In the genomic region with DNA sequence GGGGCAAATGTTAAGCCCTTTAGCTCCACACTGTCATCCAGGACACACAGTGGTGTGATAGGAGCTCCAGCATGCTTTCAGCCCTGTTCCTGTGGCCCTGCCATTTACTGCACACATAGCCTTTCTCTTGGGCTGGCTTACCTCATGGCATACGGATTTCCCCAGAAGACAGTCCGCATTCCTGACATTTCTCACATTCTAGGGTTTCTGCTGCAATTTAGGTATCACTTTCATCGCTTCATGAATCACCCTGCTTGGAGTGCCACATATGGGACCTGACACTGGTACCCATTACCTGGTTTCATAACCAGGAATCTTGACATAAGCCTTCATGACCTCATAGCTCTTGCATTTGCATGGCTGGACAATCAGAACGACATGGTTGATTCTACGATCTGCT, we compare ENCODE assay signal across 26 mouse cellular contexts.
DNase-seq lines count a peak whose midpoint lies in the region; ATAC-seq and TF ChIP-seq lines count a peak whose summit lies in the region.
"Had no signal": no experiment of that assay in that cellular context is flagged by ENCODE, and none has a peak within 500 bp of the region (broad histone marks: within the 10 kb centered on the region; RNA-seq: fewer than 3 reads in every experiment).

No protein-coding gene starts in this region.

- no peaks in the 10 kb centered on the region for H3K27me3 ChIP-seq in embryonic facial prominence, embryonic 11.5 days (ENCODE audit: control insufficient read depth, insufficient read depth, low read length)
- H3K27me3 ChIP-seq in embryonic facial prominence, embryonic 10.5 days (replicated peaks; ENCODE audit: low read depth, poor library complexity, severe bottlenecking) = no peaks in the 10 kb centered on the region
- H3K27me3 ChIP-seq in embryonic facial prominence, embryonic 14.5 days (replicated peaks; ENCODE audit: control insufficient read depth, insufficient read depth, low read length) = no peaks in the 10 kb centered on the region
- H3K27me3 ChIP-seq in myocyte (ENCODE audit: control insufficient read depth, insufficient read depth, insufficient read length) = no peaks in the 10 kb centered on the region
- H3K27me3 ChIP-seq in kidney, embryonic 16.5 days (ENCODE audit: insufficient read depth, low read length) = no peaks in the 10 kb centered on the region
- no peaks in the 10 kb centered on the region for H3K27me3 ChIP-seq in hindbrain, embryonic 12.5 days
- H3K27me3 ChIP-seq: embryonic facial prominence, embryonic 13.5 days; forebrain, embryonic 13.5 days; heart, embryonic 15.5 days had no signal

- no peak overlapping the region for H3ac ChIP-seq in myocyte (ENCODE audit: control insufficient read depth, insufficient read length)

- no peak for TF ChIP-seq POLR2A in myocyte (IDR thresholded peaks at IDR 0.05; ENCODE audit: insufficient read length, low read depth)

- no peak overlapping the region for H3K9ac ChIP-seq in embryonic facial prominence, embryonic 11.5 days (replicated peaks; ENCODE audit: low read length)
- no peak overlapping the region for H3K9ac ChIP-seq in embryonic facial prominence, embryonic 14.5 days (ENCODE audit: low read depth, low read length)
- H3K9ac ChIP-seq in kidney, embryonic 16.5 days (replicated peaks; ENCODE audit: low read length) = no peak overlapping the region
- no peak overlapping the region for H3K9ac ChIP-seq in hindbrain, embryonic 12.5 days
- H3K9ac ChIP-seq: embryonic facial prominence, embryonic 13.5 days; forebrain, embryonic 13.5 days; forebrain, postnatal 0 days; heart, embryonic 15.5 days had no signal

- no peaks in the 10 kb centered on the region for H3K4me1 ChIP-seq in embryonic facial prominence, embryonic 11.5 days (ENCODE audit: control insufficient read depth, insufficient read depth, low read length)
- peaks cover 7% of the 10 kb centered on the region; the same call in 1 of the 2 replicates for H3K4me1 ChIP-seq in embryonic facial prominence, embryonic 10.5 days
- no peaks in the 10 kb centered on the region for H3K4me1 ChIP-seq in embryonic facial prominence, embryonic 14.5 days (ENCODE audit: control insufficient read depth, insufficient read depth, low read length)
- peaks cover 11% of the 10 kb centered on the region for H3K4me1 ChIP-seq in kidney, embryonic 16.5 days (ENCODE audit: insufficient read depth, low read length)
- H3K4me1 ChIP-seq in hindbrain, embryonic 12.5 days = peaks cover 9% of the 10 kb centered on the region; the same call in 1 of the 2 replicates

- H3K79me2 ChIP-seq in myocyte (ENCODE audit: control insufficient read depth, insufficient read depth) = no peaks in the 10 kb centered on the region

- H3K27ac ChIP-seq in embryonic facial prominence, embryonic 11.5 days (replicated peaks; ENCODE audit: low read depth, low read length) = no peak overlapping the region
- no peak overlapping the region for H3K27ac ChIP-seq in embryonic facial prominence, embryonic 10.5 days (replicated peaks)
- H3K27ac ChIP-seq in embryonic facial prominence, embryonic 14.5 days (replicated peaks; ENCODE audit: low read depth, low read length) = no peak overlapping the region
- H3K27ac ChIP-seq in kidney, embryonic 16.5 days (ENCODE audit: low read length) = no peak overlapping the region
- H3K27ac ChIP-seq in hindbrain, embryonic 12.5 days = no peak overlapping the region
- H3K27ac ChIP-seq: embryonic facial prominence, embryonic 13.5 days; forebrain, embryonic 13.5 days; gastrocnemius, adult 2 months; heart, embryonic 10.5 days; heart, embryonic 15.5 days; hindbrain, embryonic 10.5 days had no signal

- DNase-seq in embryonic facial prominence, embryonic 11.5 days (ENCODE audit: low spot score) = peak; percentile 17
- DNase-seq in embryonic facial prominence, embryonic 10.5 days (ENCODE audit: low spot score) = no peak
- peak; percentile 5 for DNase-seq in NIH3T3 (ENCODE audit: low read depth)
- peak; percentile 13 for DNase-seq in embryonic facial prominence, embryonic 14.5 days (ENCODE audit: low spot score)
- DNase-seq in heart, adult 8-10 months (ENCODE audit: low spot score) = no peak
- DNase-seq: adrenal gland, postnatal 14 days; cerebellum, adult 18-20 months; cerebellum, adult 9-11 months; cerebellum, postnatal 36 days; forebrain, postnatal 0 days; gastrocnemius, adult 2 months; gastrocnemius, postnatal 36 days; heart, adult 11 months; kidney, adult 11 months; kidney, adult 9 months had no signal

- H3K9me3 ChIP-seq in embryonic facial prominence, embryonic 11.5 days (replicated peaks; ENCODE audit: control insufficient read depth, low read length) = no peaks in the 10 kb centered on the region
- peaks cover 6% of the 10 kb centered on the region; the same call in 1 of the 2 replicates for H3K9me3 ChIP-seq in embryonic facial prominence, embryonic 10.5 days
- H3K9me3 ChIP-seq in embryonic facial prominence, embryonic 14.5 days (ENCODE audit: control insufficient read depth, low read length) = peaks cover 8% of the 10 kb centered on the region; the same call in 1 of the 2 replicates
- peaks cover 6% of the 10 kb centered on the region for H3K9me3 ChIP-seq in kidney, embryonic 16.5 days (ENCODE audit: low read length)
- H3K9me3 ChIP-seq in hindbrain, embryonic 12.5 days (replicated peaks) = no peaks in the 10 kb centered on the region; the same call in 1 of the 2 replicates
- H3K9me3 ChIP-seq: forebrain, embryonic 13.5 days; heart, embryonic 10.5 days; heart, embryonic 15.5 days had no signal

- WGBS in embryonic facial prominence, embryonic 11.5 days = 67% methylated on average over 5 of the region's 5 CpGs
- WGBS in embryonic facial prominence, embryonic 10.5 days = 74% methylated on average over 5 of the region's 5 CpGs
- WGBS in embryonic facial prominence, embryonic 14.5 days = 58% methylated on average over 5 of the region's 5 CpGs
- WGBS in kidney, embryonic 16.5 days = 74% methylated on average over 5 of the region's 5 CpGs
- 81% methylated on average over 5 of the region's 5 CpGs for WGBS in hindbrain, embryonic 12.5 days

- H3K36me3 ChIP-seq in embryonic facial prominence, embryonic 11.5 days (replicated peaks; ENCODE audit: control insufficient read depth, insufficient read depth, low read depth, low read length) = no peaks in the 10 kb centered on the region
- no peaks in the 10 kb centered on the region for H3K36me3 ChIP-seq in embryonic facial prominence, embryonic 10.5 days (replicated peaks)
- H3K36me3 ChIP-seq in embryonic facial prominence, embryonic 14.5 days (ENCODE audit: control insufficient read depth, insufficient read depth, low read length) = no peaks in the 10 kb centered on the region
- H3K36me3 ChIP-seq in myocyte (ENCODE audit: control insufficient read depth, insufficient read depth) = no peaks in the 10 kb centered on the region
- no peaks in the 10 kb centered on the region for H3K36me3 ChIP-seq in kidney, embryonic 16.5 days (ENCODE audit: insufficient read depth, low read length)
- no peaks in the 10 kb centered on the region for H3K36me3 ChIP-seq in hindbrain, embryonic 12.5 days
- H3K36me3 ChIP-seq: embryonic facial prominence, embryonic 13.5 days; heart, embryonic 10.5 days; heart, embryonic 15.5 days; hindbrain, embryonic 10.5 days had no signal

- H3K4me3 ChIP-seq in embryonic facial prominence, embryonic 11.5 days (ENCODE audit: low read depth, low read length) = no peak overlapping the region
- H3K4me3 ChIP-seq in embryonic facial prominence, embryonic 10.5 days = no peak overlapping the region
- H3K4me3 ChIP-seq in embryonic facial prominence, embryonic 14.5 days (ENCODE audit: low read depth, low read length) = no peak overlapping the region
- H3K4me3 ChIP-seq in myocyte = no peak overlapping the region
- no peak overlapping the region for H3K4me3 ChIP-seq in kidney, embryonic 16.5 days (ENCODE audit: low read length)
- H3K4me3 ChIP-seq in hindbrain, embryonic 12.5 days = no peak overlapping the region
- H3K4me3 ChIP-seq: embryonic facial prominence, embryonic 13.5 days; forebrain, embryonic 13.5 days; gastrocnemius, adult 2 months; heart, embryonic 10.5 days; heart, embryonic 15.5 days; hindbrain, embryonic 10.5 days had no signal

- no peak overlapping the region for H3K4me2 ChIP-seq in embryonic facial prominence, embryonic 11.5 days (ENCODE audit: low read depth, low read length)
- no peak overlapping the region for H3K4me2 ChIP-seq in embryonic facial prominence, embryonic 14.5 days (ENCODE audit: low read depth, low read length)
- no peak overlapping the region for H3K4me2 ChIP-seq in myocyte (ENCODE audit: low read depth)
- no peak overlapping the region for H3K4me2 ChIP-seq in kidney, embryonic 16.5 days (replicated peaks; ENCODE audit: low read depth, low read length)
- H3K4me2 ChIP-seq in hindbrain, embryonic 12.5 days (replicated peaks) = no peak overlapping the region
- H3K4me2 ChIP-seq: embryonic facial prominence, embryonic 13.5 days; forebrain, embryonic 13.5 days; heart, embryonic 15.5 days had no signal

- ATAC-seq in embryonic facial prominence, embryonic 11.5 days (replicated peaks; ENCODE audit: insufficient number of reproducible peaks, low FRiP score, low TSS enrichment, low read depth) = no peak
- no peak for ATAC-seq in embryonic facial prominence, embryonic 14.5 days (ENCODE audit: low read depth)
- no peak for ATAC-seq in kidney, embryonic 16.5 days (ENCODE audit: low FRiP score, low TSS enrichment)
- ATAC-seq in hindbrain, embryonic 12.5 days (ENCODE audit: low FRiP score) = no peak
- ATAC-seq: activated CD4-positive, CD25-positive, alpha-beta regulatory T cell, adult 4 months; CD4-positive, CD25-positive, alpha-beta regulatory T cell, adult 4 months; forebrain, embryonic 13.5 days; forebrain, postnatal 0 days; hindbrain, embryonic 16.5 days had no signal

TF ChIP-seq in myocyte, 11 proteins besides CTCF, POLR2A, EP300 and RAD21:
- TF ChIP-seq E2F4 (IDR thresholded peaks at IDR 0.05; ENCODE audit: insufficient read depth) (no peak), SRF (IDR thresholded peaks at IDR 0.05; ENCODE audit: control insufficient read depth, insufficient read length, low read depth) (no peak), CEBPB (IDR thresholded peaks at IDR 0.05; ENCODE audit: insufficient read depth, poor library complexity, severe bottlenecking) (peak; percentile 5; the same call in 1 of the 2 replicates), MYOD1 (IDR thresholded peaks at IDR 0.05; ENCODE audit: control insufficient read depth in 1 of 3, insufficient read length in 2 of 3, low read depth in 2 of 3) (no peak), MAX (IDR thresholded peaks at IDR 0.05; ENCODE audit: low read depth) (no peak), TCF3 (IDR thresholded peaks at IDR 0.05; ENCODE audit: insufficient read length, low read depth) (no peak)

Comparison
In these comparisons a context has a peak if more than half of its experiments do, and no peak if none do; other contexts are left out.
1. DNase-seq: peak in embryonic facial prominence, embryonic 11.5 days (single experiment), NIH3T3 (single experiment) and embryonic facial prominence, embryonic 14.5 days (single experiment); none in embryonic facial prominence, embryonic 10.5 days (single experiment) and heart, adult 8-10 months (single experiment).